ENCODE assay signal across 11 mouse cellular contexts in genomic region chr2:109510070-109510979, GRCm38 (mm10).
A peak's percentile ranks its signal among the peaks of the same experiment; 100 is the strongest.
DNase-seq lines count a peak whose midpoint lies in the region; ATAC-seq and TF ChIP-seq lines count a peak whose summit lies in the region.
"Had no signal": no experiment of that assay in that cellular context is flagged by ENCODE, and none has a peak within 500 bp of the region (broad histone marks: within the 10 kb centered on the region; RNA-seq: fewer than 3 reads in every experiment).

No protein-coding gene starts in this region.

- intact Hi-C loops in left cerebral cortex, postnatal 4 days (cut with DNase I), result no loop called here
- intact Hi-C loops in left cerebral cortex, adult 2 months (cut with DNase I), result no loop called here

- peaks cover 29% of the 10 kb centered on the region for H3K27me3 ChIP-seq in kidney, embryonic 15.5 days
- no peaks in the 10 kb centered on the region for H3K27me3 ChIP-seq in neural tube, embryonic 14.5 days (ENCODE audit: control insufficient read depth, insufficient read depth, low read length)
- H3K27me3 ChIP-seq: embryonic facial prominence, embryonic 15.5 days; liver, embryonic 12.5 days had no signal

- no peak overlapping the region for H3K4me2 ChIP-seq in kidney, embryonic 15.5 days
- no peak overlapping the region for H3K4me2 ChIP-seq in neural tube, embryonic 14.5 days (ENCODE audit: low read depth, low read length)
- H3K4me2 ChIP-seq: embryonic facial prominence, embryonic 15.5 days; liver, embryonic 12.5 days had no signal

- peak; percentile 50 for DNase-seq in left cerebral cortex, postnatal 4 days
- DNase-seq in left cerebral cortex, adult 2 months (ENCODE audit: extremely low spot score in 1 of 2, low spot score in 2 of 2), result no peak
- peak; percentile 14 for DNase-seq in embryo, embryonic 9.5 days (ENCODE audit: extremely low spot score)
- DNase-seq in c-Kit-positive CD71-positive TER-119-positive erythroid progenitor cells, embryonic 14.5 days (ENCODE audit: low spot score), result no peak
- DNase-seq in layer of hippocampus, adult 18-20 months (ENCODE audit: low spot score in 2 of 2), result no peak
- DNase-seq in left cerebral cortex, adult 9 months (ENCODE audit: low spot score in 2 of 2), result no peak

- no peak overlapping the region for H3K9ac ChIP-seq in kidney, embryonic 15.5 days
- no peak overlapping the region for H3K9ac ChIP-seq in neural tube, embryonic 14.5 days (replicated peaks; ENCODE audit: low read depth, low read length)
- H3K9ac ChIP-seq: embryonic facial prominence, embryonic 15.5 days; liver, embryonic 12.5 days had no signal

- peak; percentile 95 for ATAC-seq in kidney, embryonic 15.5 days (replicated peaks; ENCODE audit: low FRiP score)
- peak; percentile 95 for ATAC-seq in neural tube, embryonic 14.5 days (ENCODE audit: low read depth)
- ATAC-seq: CD4-positive, CD25-positive, alpha-beta regulatory T cell, adult 4 months; liver, embryonic 12.5 days had no signal

- TF ChIP-seq CTCF in left cerebral cortex, adult 2 months (IDR thresholded peaks at IDR 0.05), result no peak

- 17% methylated on average over 8 of the region's 8 CpGs for WGBS in kidney, embryonic 15.5 days
- 17% methylated on average over 8 of the region's 8 CpGs for WGBS in neural tube, embryonic 14.5 days

- peaks cover 14% of the 10 kb centered on the region for H3K4me1 ChIP-seq in kidney, embryonic 15.5 days
- H3K4me1 ChIP-seq in neural tube, embryonic 14.5 days (ENCODE audit: control insufficient read depth, insufficient read depth, low read length), result peaks cover 13% of the 10 kb centered on the region
- H3K4me1 ChIP-seq: liver, embryonic 12.5 days had no signal

- H3K4me3 ChIP-seq in left cerebral cortex, adult 2 months, result no peak overlapping the region
- H3K4me3 ChIP-seq in kidney, embryonic 15.5 days (replicated peaks), result no peak overlapping the region
- H3K4me3 ChIP-seq in neural tube, embryonic 14.5 days (ENCODE audit: low read depth, low read length), result no peak overlapping the region
- H3K4me3 ChIP-seq: embryonic facial prominence, embryonic 15.5 days; liver, embryonic 12.5 days had no signal

- H3K27ac ChIP-seq in left cerebral cortex, adult 2 months, result no peak overlapping the region
- H3K27ac ChIP-seq in kidney, embryonic 15.5 days, result no peak overlapping the region
- no peak overlapping the region; the same call in 1 of the 2 replicates for H3K27ac ChIP-seq in neural tube, embryonic 14.5 days (ENCODE audit: low read depth, low read length)
- H3K27ac ChIP-seq: embryonic facial prominence, embryonic 15.5 days; liver, embryonic 12.5 days had no signal

- no peaks in the 10 kb centered on the region for H3K36me3 ChIP-seq in kidney, embryonic 15.5 days
- H3K36me3 ChIP-seq in neural tube, embryonic 14.5 days (ENCODE audit: control insufficient read depth, insufficient read depth, low read length), result no peaks in the 10 kb centered on the region
- H3K36me3 ChIP-seq: embryonic facial prominence, embryonic 15.5 days; liver, embryonic 12.5 days had no signal

- no peaks in the 10 kb centered on the region for H3K9me3 ChIP-seq in kidney, embryonic 15.5 days (replicated peaks)
- H3K9me3 ChIP-seq in neural tube, embryonic 14.5 days (ENCODE audit: control insufficient read depth, low read length), result no peaks in the 10 kb centered on the region
- H3K9me3 ChIP-seq: embryonic facial prominence, embryonic 15.5 days; liver, embryonic 12.5 days had no signal

Comparison
In these comparisons a context has a peak if more than half of its experiments do, and no peak if none do; other contexts are left out.
1. DNase-seq: peak in left cerebral cortex, postnatal 4 days (single experiment) and embryo, embryonic 9.5 days (single experiment); none in left cerebral cortex, adult 2 months (0 of 2), c-Kit-positive CD71-positive TER-119-positive erythroid progenitor cells, embryonic 14.5 days (single experiment), layer of hippocampus, adult 18-20 months (0 of 2) and left cerebral cortex, adult 9 months (0 of 2).